Mouse (Mus musculus): Measurements from ENCODE around the gene Sp4. TPM values are rescaled to one million over a fixed set of nuclear protein-coding genes. Genes with fewer than 3 reads are reported as not detected.

Gene Sp4
- polyA plus RNA-seq, 1 experiment, result 9.6 TPM

- no peak for TF ChIP-seq POLR2A (IDR thresholded peaks at IDR 0.05; ENCODE audit: extremely low read depth, insufficient read depth, low read length)
- no peak for TF ChIP-seq CTCF (IDR thresholded peaks at IDR 0.05; ENCODE audit: extremely low read depth, insufficient read depth, low read length)
- Histone ChIP-seq H3K4me3 (ENCODE audit: insufficient read depth, low read length) (no peak overlapping the region), H3K4me1 (ENCODE audit: control insufficient read depth, insufficient read depth, low read length) (peaks cover 4% of the 10 kb centered on the region; the same call in 1 of the 2 replicates), H3K27ac (ENCODE audit: insufficient read depth, low read length) (no peak overlapping the region)
Observed at GRCm38 (mm10) chr12:118295793-118296192, 5.4 kb downstream of the Sp4 start.

GRCm38 (mm10) chr12:118288947-118289346, 12.3 kb downstream of the Sp4 start:
- no peaks in the 10 kb centered on the region for H3K4me1 ChIP-seq (ENCODE audit: control insufficient read depth, insufficient read depth, low read length)
- no peak overlapping the region for H3K4me3 ChIP-seq (ENCODE audit: insufficient read depth, low read length)
- TF ChIP-seq POLR2A (IDR thresholded peaks at IDR 0.05; ENCODE audit: extremely low read depth, insufficient read depth, low read length), result no peak
- H3K27ac ChIP-seq (ENCODE audit: insufficient read depth, low read length), result no peak overlapping the region

- Histone ChIP-seq H3K4me1 (ENCODE audit: control insufficient read depth, insufficient read depth, low read length) (no peaks in the 10 kb centered on the region), H3K4me3 (ENCODE audit: insufficient read depth, low read length) (no peak overlapping the region), H3K27ac (ENCODE audit: insufficient read depth, low read length) (no peak overlapping the region)
- TF ChIP-seq CTCF (IDR thresholded peaks at IDR 0.05; ENCODE audit: extremely low read depth, insufficient read depth, low read length) (no peak), POLR2A (IDR thresholded peaks at IDR 0.05; ENCODE audit: extremely low read depth, insufficient read depth, low read length) (no peak)
Observed at GRCm38 (mm10) chr12:118285099-118285498, 16.1 kb downstream of the Sp4 start.

- no peak overlapping the region for H3K4me3 ChIP-seq (ENCODE audit: insufficient read depth, low read length)
- H3K4me1 ChIP-seq (ENCODE audit: control insufficient read depth, insufficient read depth, low read length), result no peaks in the 10 kb centered on the region
- no peak overlapping the region for H3K27ac ChIP-seq (ENCODE audit: insufficient read depth, low read length)
- TF ChIP-seq POLR2A (IDR thresholded peaks at IDR 0.05; ENCODE audit: extremely low read depth, insufficient read depth, low read length) (no peak), CTCF (IDR thresholded peaks at IDR 0.05; ENCODE audit: extremely low read depth, insufficient read depth, low read length) (no peak)
Observed at GRCm38 (mm10) chr12:118281961-118282360, 19.3 kb downstream of the Sp4 start.

GRCm38 (mm10) chr12:118276385-118276784, 24.9 kb downstream of the Sp4 start:
- Histone ChIP-seq H3K4me3 (ENCODE audit: insufficient read depth, low read length) (no peak overlapping the region), H3K27ac (ENCODE audit: insufficient read depth, low read length) (no peak overlapping the region), H3K4me1 (ENCODE audit: control insufficient read depth, insufficient read depth, low read length) (no peaks in the 10 kb centered on the region)
- TF ChIP-seq CTCF (IDR thresholded peaks at IDR 0.05; ENCODE audit: extremely low read depth, insufficient read depth, low read length) (no peak), POLR2A (IDR thresholded peaks at IDR 0.05; ENCODE audit: extremely low read depth, insufficient read depth, low read length) (no peak)

GRCm38 (mm10) chr12:118264905-118265304, 36.3 kb downstream of the Sp4 start:
- Histone ChIP-seq H3K27ac (ENCODE audit: insufficient read depth, low read length) (no peak overlapping the region), H3K4me3 (ENCODE audit: insufficient read depth, low read length) (no peak overlapping the region), H3K4me1 (ENCODE audit: control insufficient read depth, insufficient read depth, low read length) (no peaks in the 10 kb centered on the region)
- no peak for TF ChIP-seq CTCF (IDR thresholded peaks at IDR 0.05; ENCODE audit: extremely low read depth, insufficient read depth, low read length)
- TF ChIP-seq POLR2A (IDR thresholded peaks at IDR 0.05; ENCODE audit: extremely low read depth, insufficient read depth, low read length), result no peak

GRCm38 (mm10) chr12:118263878-118264277, 37.4 kb downstream of the Sp4 start:
- no peak for TF ChIP-seq CTCF (IDR thresholded peaks at IDR 0.05; ENCODE audit: extremely low read depth, insufficient read depth, low read length)
- no peak for TF ChIP-seq POLR2A (IDR thresholded peaks at IDR 0.05; ENCODE audit: extremely low read depth, insufficient read depth, low read length)
- Histone ChIP-seq H3K27ac (ENCODE audit: insufficient read depth, low read length) (no peak overlapping the region), H3K4me3 (ENCODE audit: insufficient read depth, low read length) (no peak overlapping the region), H3K4me1 (ENCODE audit: control insufficient read depth, insufficient read depth, low read length) (no peaks in the 10 kb centered on the region)

GRCm38 (mm10) chr12:118255292-118255782, 45.9 kb downstream of the Sp4 start:
- no peak overlapping the region for H3K4me3 ChIP-seq (ENCODE audit: insufficient read depth, low read length)
- H3K4me1 ChIP-seq (ENCODE audit: control insufficient read depth, insufficient read depth, low read length), result no peaks in the 10 kb centered on the region
- H3K27ac ChIP-seq (ENCODE audit: insufficient read depth, low read length), result no peak overlapping the region
- TF ChIP-seq CTCF (IDR thresholded peaks at IDR 0.05; ENCODE audit: extremely low read depth, insufficient read depth, low read length) (no peak), POLR2A (IDR thresholded peaks at IDR 0.05; ENCODE audit: extremely low read depth, insufficient read depth, low read length) (no peak)

- no peaks in the 10 kb centered on the region for H3K4me1 ChIP-seq (ENCODE audit: control insufficient read depth, insufficient read depth, low read length)
- no peak overlapping the region for H3K4me3 ChIP-seq (ENCODE audit: insufficient read depth, low read length)
- no peak overlapping the region for H3K27ac ChIP-seq (ENCODE audit: insufficient read depth, low read length)
- TF ChIP-seq CTCF (IDR thresholded peaks at IDR 0.05; ENCODE audit: extremely low read depth, insufficient read depth, low read length) (no peak), POLR2A (IDR thresholded peaks at IDR 0.05; ENCODE audit: extremely low read depth, insufficient read depth, low read length) (no peak)
Observed at GRCm38 (mm10) chr12:118221182-118221581, 80.1 kb downstream of the Sp4 start.

- TF ChIP-seq CTCF (IDR thresholded peaks at IDR 0.05; ENCODE audit: extremely low read depth, insufficient read depth, low read length), result no peak
- TF ChIP-seq POLR2A (IDR thresholded peaks at IDR 0.05; ENCODE audit: extremely low read depth, insufficient read depth, low read length), result no peak
- H3K4me1 ChIP-seq (ENCODE audit: control insufficient read depth, insufficient read depth, low read length), result no peaks in the 10 kb centered on the region
- no peak overlapping the region for H3K27ac ChIP-seq (ENCODE audit: insufficient read depth, low read length)
- H3K4me3 ChIP-seq (ENCODE audit: insufficient read depth, low read length), result no peak overlapping the region
Observed at GRCm38 (mm10) chr12:118220062-118220461, 81.2 kb downstream of the Sp4 start.

All from cortical plate, adult 2 months (tissue).